Mouse (Mus musculus) neural tube, embryonic 10.5 days (tissue): ENCODE data around the gene Pex26.

ENCODE experiments used
- DNase-seq: peaks from one replicate; pipeline ENCODE4 v3.0.0-alpha.2; 2017; ENCODE audit warnings: low spot score; ENCODE audit errors: extremely low spot score

The Pex26 gene

DNA sequence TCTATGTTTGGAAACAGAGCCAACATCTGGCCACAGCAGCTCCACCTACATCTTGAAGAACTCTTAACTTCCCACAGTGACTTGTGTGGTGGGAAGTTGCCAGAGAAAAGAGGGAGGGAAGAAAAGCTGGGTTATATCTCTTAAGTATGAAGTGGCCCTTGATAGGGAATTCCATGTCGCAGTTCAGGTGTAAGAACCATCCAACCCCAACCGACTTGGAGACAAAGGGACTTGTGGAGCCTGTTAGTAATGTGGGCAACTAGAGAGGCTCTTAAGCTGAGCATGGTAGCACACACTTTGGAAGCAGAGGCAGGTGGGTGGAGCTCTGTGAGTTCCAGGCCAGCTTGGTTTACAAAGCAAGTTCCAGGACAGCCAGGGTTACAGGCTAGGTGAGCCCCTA is 26.1 kb downstream of the Pex26 start:
- DNase-seq: no peak

DNA sequence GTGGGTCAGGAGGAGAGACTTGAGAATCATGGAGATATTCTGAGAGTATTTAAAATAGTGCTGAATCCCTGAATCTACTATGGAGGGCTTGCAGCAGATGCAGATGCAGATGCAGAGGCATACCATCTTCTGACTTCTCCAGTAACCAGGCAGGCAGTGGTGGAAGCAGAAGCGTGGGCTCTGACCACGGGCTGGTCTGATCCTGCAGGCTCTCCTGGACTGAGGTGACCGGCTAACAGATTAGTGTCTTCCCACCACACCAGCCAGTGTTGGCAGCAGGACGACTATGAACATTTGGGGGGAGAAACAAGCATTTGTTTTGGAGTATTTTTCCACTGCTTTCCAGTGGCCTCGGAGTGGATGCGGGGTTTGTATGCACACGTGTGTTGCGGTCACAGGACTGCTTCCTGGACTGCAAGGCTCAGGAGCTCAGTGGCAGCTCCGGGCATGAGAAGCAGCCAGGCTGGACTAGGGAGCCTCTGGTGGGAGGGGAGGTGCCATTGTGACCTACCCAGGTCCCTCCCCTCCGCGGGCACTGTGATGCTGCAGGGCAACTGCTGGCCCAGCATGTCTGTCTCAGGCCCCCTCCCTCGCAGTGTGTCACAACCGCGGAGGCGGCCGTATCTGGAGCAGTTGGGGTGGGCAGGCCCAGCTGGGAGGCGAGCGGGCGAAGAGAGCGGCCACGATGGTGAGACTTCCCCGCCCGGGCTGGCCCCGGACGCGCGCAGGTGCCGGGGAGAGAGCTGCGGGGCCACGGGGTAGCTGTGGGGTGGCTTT is 26.9 kb downstream of the Pex26 start, which contains the start of gene Tuba8:
TSS of gene Tuba8 (plus strand) at position 548 of the 777 bp plus-strand sequence.
- DNase-seq: peak; percentile 62

DNA sequence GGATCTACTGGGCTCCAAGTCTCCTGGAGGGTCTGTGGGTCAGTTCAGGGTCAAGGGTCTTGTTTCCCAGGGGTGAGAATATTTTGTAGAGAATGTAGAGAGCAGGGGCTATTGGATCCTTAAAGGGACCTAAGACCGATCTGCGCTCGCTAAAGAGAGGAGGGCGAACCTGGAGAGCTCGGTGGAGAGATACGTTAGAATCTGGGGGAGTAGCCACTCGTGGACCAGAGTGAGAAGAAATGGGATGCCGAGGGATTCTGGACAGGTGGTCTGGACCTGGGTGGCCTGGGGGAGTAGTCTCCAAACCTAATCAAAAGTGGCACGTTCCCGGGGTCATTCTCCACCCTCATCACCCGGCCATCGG is 27.4 kb downstream of the Pex26 start:
- no peak for DNase-seq

DNA sequence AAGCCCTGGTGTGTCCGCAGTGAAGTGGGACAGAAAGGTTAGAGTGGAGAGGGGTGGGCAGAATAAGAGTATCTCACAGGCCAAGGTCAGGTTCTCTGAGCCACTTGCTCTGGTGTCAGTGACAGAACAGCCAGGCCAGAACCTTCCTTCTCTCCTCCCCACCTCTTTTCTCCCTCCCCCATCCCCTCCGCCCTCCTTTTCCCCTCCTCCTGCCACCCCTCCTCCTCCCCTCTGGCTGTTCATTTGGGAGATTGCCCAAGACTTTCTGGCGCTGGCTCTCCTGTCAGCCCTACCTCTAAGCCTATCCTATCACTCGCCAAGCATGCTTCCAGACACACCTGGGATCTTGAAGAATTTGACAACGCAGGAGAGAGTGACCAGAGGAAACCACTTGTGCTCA is 28.3 kb downstream of the Pex26 start:
- no peak for DNase-seq

DNA sequence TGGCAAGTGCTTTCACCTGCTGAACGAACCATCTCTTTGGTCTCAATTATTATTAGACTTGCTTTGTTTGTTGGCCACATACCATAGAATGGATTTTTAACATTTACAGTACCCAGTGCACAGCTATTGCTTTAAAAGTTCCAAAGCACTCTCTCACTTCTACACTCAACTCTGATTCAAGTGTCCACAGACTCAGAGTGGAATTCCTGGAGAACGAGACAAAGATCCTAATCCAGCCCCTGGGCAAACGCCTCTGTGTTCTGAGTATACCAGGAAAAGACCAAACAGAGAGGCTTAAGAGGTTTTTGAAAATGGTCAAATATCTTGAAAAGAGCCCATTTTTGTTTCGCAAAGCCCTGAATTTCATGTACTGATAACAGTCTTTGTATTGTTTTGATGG is 29.5 kb downstream of the Pex26 start:
- DNase-seq: no peak

DNA sequence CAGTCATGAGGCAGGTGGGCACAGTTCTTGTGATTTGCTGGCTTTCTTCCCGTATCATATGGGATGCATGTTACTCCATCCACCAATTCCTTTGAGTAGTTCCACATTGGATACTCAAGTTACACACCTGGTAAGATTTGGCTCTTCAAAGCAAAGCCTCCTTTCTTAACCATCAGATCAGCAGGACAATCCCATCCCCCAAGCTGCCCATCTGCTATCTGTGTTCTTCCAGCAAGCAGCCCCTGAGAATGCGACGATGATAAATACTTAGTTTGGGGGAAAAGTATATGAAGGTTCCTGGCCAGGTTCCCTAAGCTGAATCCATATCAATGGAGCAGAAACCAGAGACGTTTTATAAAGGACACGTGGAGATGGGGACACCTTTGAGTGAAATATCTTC is 30.8 kb downstream of the Pex26 start:
- no peak for DNase-seq

DNA sequence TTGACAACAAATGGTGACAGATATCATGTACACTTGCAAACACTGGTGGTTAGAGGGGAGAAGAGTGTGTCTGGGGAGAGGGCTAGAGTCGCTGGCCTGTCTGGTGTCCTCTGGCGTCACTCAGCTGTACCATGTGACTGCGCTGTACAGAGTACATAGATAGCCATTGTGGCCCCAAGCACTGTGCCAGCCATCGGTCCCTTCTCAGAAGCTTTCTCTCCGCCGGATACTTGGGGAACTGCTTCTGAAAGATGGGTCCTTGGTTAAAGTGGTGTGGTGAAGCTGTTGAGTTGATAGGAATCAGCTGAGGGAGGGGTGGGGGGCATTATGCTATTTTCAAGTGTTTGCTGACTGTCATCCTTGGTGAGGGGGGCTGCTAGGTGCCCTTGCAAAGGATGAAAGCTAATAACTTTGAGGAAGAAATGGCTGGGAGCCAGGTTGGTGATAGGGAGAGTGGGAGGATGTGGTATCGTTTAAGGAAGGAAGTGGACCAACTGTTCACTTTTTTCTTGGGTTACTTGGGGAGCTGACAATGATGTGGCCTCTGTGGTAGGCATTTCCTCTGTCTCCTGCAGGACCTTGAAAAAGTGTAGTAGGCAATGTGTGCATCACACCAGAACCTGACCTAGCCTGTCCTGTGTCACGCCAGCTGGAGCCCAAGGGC is 31.3 kb downstream of the Pex26 start:
- no peak for DNase-seq

DNA sequence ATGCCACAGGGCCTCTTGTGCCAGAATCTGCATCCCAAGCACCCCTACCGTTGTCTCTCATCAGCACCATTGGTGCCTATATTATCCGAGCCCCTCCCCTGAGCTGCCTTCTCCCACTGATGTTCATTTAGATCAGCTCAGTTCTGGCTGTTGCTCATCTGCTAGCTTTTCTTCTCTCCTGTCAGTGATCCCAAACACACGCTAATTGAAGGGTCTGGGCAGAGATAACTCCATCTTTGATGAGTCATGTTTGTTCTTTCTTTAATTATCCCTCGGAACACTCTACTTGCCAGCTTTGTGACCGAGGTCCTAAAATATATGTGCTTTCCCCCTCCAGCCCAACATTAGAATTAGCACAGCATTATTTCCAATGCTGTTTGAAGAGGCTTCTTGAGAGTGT is 31.9 kb downstream of the Pex26 start:
- no peak for DNase-seq

DNA sequence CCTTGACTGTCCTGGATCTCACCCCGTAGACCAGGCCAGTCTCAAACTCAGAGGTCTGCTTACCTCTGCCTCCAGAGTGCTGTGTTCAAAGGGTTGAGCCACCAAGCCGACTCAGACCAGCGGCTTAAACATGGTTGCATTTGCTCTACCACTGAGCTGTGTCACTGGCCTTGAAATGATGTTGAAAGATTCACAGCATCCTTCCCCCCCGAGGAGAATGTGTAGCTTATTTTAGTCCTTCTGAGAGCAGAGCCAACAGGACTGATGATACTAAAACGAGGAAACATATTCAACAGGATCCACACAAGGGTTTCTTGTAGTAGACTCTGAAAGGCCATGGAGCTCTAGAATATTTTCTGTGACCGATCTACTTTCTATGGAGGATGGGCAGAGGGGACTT is 32.4 kb downstream of the Pex26 start:
- DNase-seq: no peak

DNA sequence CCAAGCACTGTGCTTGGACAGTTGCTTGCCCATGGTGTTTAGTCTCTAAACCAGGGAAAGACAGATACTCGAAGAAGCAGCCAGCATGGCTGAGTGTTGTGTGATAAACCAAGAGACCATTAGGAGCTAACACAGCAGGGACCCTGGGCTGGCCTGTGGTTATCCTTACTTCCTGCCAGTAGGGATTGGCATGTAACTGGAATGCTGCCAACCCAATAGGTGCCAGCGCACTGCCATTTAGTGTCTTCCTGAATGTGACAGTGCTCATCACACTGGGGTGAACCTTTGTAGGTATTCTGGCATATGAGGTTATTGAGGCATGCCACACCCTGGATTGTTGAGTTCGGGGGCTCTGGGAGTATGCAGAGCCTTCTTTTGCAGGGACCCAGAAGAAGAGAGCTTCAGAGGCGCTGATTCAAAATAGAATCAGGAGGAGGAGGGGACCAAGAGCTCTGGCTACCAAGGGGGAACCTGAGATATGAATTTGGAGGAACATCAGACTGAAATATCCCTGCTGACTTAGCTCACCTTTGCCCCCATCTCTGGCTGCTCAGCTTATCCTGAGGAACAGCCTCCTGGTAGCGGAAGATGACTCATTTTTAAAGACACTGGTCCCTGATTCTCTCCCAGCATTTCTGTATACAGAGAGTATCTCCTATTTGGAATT is 33.3 kb downstream of the Pex26 start:
- no peak for DNase-seq

DNA sequence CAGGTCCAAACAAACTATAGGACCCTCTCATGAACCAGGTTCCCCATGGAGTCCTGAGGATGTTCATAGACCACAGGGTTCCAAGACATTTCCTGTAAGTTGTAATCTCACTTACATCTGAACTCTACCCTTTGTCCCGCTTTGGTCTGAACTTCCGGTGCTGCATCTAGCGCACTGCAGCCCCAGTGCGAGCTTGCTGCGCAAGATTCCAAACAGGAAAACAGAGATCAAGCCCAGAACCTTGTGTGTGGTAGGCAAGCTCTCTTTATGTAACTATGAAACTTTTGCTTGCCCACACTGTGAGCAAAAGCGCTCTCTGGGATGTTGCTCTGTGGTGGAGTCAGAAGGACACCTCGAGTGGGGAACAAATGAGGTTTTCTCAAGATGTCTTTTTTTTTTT is 34.5 kb downstream of the Pex26 start:
- no peak for DNase-seq

DNA sequence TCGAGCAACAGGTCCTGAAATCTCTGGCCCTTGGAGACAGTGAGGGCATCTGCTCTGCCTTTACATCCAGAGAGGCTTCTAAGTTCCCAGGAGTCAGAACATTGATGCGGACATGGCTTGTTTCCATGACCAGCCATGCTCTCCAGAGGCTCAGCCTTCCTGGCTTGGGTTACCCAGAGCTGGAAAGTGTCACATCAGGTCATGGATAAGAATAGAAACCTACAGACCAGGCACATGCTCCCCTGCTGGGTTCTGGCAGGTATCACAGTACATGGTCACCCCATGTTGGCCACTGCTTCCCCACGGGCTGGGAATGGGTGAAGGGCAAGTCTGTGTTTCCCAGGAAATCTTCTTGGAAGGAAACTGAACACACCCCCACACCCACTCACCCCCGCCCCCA is 35.9 kb downstream of the Pex26 start:
- DNase-seq: no peak

DNA sequence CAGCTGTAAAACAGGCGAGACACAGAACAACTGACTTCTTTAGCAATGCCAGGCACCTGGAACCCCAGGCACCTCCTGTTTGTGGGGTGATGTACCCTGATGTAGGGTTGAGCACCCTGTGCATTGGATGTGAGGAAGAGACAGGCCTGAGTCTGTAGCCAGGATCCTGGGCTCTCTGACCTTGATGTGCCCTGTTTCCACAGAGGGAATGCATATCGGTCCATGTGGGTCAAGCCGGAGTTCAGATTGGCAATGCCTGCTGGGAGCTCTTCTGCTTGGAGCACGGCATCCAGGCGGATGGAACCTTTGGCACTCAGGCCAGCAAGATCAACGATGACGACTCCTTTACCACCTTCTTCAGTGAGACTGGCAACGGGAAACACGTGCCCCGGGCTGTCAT is 36.7 kb downstream of the Pex26 start:
- DNase-seq: no peak

DNA sequence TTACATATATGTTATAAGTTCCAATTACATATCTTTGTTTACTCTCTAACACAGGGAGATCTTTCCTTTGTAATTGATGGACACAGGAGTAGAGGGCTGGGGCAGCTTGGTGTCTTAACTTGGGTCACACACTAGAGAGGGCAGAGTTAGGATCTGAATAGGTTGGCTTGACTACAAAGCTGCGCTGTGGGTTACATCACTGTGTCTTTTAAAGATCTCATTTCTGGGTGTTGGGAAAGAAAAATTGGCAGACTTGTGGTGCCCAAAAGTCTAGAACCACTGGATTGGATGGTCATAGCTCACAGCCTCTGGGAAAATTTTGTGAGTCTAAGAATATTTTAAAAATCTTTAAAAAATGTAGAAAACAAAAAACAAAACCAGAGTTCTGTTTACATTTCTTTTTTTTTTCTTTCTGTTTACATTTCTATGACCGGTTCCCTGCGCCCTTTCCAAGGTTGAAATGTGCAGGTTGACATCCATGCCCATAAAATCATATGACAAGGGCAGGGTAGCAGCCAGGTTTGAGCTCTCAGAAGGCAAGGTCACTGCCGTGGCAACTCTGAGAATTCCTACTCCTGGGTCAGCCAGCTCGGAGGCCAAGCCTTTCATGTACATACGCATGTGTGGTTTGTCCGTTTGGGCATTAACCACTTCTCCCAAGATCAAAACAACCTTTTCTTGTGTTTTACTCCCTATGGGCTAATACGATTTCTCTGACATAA is 38.6 kb downstream of the Pex26 start:
- no peak for DNase-seq

DNA sequence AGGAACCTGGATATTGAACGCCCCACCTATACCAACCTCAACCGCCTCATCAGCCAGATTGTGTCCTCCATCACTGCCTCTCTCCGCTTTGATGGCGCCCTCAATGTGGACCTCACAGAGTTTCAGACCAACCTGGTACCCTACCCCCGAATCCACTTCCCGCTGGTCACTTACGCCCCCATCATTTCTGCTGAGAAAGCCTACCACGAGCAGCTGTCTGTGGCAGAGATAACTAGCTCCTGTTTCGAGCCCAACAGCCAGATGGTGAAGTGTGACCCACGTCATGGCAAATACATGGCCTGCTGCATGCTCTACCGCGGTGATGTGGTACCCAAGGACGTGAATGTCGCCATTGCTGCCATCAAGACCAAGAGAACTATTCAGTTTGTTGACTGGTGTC is 39.5 kb downstream of the Pex26 start:
- no peak for DNase-seq

DNA sequence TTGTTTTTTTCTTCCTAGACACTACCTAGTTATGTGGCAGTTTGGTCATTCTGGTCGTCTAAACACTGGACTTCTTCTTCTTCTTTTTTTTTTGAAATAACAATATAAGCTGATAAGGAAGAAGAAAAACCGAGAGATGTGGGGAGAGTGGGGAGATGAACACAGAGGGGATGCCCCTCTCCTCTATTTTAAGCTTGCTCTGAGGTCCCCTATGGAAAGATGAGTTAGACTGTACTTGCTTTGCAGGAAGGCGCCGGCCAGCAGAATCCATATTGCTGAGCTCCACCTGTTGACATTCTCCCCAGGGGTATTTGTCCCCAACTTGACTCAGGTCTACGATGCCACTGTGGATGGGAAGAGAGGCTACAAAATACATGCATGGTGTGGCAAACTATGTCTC is 40.6 kb downstream of the Pex26 start:
- no peak for DNase-seq

DNA sequence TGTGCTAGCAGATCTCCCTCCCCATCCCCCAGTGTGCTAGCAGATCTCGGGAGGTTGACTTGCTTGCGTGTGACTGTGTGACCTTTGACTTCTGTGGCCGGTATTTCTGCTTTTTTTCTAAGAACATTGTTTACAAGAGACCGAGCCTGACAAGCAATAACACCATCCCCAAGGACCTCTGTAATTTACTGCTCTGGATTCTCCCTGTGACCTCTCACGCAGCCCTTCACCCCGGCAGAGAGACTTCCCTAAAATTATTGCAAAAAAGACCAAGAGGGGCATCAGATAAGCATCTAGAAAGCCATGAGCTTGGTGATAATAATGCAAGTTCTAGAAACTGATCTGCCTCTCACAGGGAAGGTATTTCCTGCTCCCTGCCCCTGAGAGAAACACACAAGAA is 41.5 kb downstream of the Pex26 start:
- DNase-seq: no peak

DNA sequence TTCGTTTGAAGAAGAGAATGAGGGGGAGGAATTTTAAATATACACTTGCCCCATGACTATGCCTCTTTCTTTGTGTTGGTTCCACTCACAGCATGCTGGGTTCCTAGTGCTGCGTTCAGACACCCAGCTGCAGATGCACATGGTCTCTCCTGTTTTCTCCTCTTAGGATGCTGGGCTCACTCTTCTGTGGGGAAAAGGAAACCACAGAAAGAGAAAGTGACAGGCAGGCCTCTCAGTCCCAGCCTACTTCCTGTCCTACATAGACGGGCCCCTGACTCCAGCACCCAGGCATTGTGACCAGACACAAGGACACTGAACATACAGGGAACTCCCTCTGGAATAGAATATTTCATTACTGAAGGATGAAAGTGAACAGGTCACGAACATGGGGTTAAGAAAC is 42.6 kb downstream of the Pex26 start:
- DNase-seq: no peak

DNA sequence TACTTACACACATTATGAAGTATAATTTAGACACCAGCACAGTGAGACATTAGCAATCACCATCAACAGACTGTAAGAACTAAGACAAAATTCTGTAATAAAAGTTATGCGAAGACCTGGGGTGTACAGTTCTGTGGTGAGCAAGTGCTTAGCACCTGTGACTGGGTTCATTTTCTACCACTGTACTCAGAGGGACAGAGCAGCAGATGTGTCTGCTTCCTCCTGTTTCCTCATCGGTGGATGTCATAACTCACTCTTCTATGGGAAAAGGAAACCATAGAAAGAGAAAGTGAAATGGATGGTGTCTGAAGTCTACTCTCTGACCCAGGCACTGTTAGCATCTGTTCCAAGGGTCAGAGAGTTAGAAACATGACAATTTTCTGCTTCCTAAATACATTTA is 43.3 kb downstream of the Pex26 start:
- no peak for DNase-seq

DNA sequence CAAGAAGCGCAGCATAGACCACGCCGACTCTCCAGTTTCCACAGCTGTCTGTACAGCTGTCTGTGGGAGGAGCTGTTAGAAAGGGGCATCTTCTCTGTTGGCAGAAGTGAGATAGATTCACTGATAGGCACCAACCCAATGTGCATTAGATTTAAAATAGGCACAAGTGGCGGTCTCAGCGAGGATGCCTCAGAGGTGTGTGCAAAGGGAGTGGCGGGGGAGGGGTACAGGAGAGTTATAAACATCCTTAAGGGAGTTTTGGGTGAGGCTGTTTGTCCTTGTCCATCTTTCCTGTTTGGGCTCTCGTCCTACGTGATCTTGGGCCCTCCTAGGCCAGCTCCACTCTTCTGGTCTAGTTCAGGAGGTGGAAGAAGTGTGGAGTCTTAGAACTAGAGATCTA is 45.0 kb downstream of the Pex26 start:
- no peak for DNase-seq

DNA sequence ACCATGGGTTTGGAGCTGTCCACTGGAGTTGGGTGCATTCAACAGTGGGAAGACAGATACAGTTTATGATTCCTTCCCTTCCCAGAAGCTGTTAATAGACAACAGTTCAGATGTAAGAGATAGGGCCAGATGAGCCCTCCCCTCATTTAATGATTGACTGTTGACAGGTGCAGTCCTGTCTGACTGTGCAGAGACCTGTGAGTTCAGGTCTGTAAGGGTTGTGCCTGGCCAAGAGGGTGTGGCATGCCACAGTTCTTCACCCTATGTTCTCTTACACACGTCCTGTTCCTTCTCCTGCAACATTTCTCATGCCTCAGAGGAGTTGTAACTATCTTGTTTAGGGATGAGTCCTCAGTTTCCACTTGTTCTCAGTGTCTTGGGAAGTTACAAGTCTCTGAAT is 49.2 kb downstream of the Pex26 start:
- no peak for DNase-seq

DNA sequence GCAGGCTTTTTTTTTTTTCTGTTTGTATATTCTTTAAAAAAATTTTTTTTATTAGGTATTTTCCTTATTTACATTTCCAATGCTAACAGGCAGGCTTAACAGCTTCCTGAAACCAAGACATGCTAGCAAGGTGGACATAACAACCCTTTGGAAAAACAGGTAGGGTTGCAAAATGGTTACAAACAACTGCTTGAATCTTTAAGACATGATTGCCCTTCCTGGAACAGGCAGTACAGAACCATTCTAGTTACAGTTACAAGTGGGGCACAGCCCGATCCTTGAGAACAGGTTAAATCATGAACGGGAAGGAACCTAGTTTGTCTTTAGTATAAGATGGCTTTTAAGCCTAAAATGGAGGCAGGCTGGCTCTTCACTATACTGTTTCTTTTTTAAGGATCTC is 52.9 kb downstream of the Pex26 start:
- DNase-seq: no peak
